Mouse (Mus musculus) neural tube, embryonic 13.5 days (tissue): ENCODE results near the gene Ces2a. TPM values are rescaled to one million over a fixed set of nuclear protein-coding genes. Genes with fewer than 3 reads are reported as not detected.

ENCODE experiments used
- ATAC-seq: fragments of 200-750 bp; cut with Nextera tagmentation; 2 replicates; pipeline ENCODE4 v1.8.0; 2017; ENCODE audit warnings: low read depth, mild to moderate bottlenecking, moderate TSS enrichment, moderate library complexity
- H3K27ac ChIP-seq: fragments of 300-500 bp; sonication (generic); replicated peaks from 2 replicates; pipeline ENCODE4 v1.5.1; 2015; ENCODE audit warnings: moderate library complexity, mild to moderate bottlenecking, inconsistent platforms
- H3K27me3 ChIP-seq: fragments of 300-500 bp; sonication (generic); 2 replicates; pipeline ENCODE4 v1.6.1; 2015; ENCODE audit warnings: mild to moderate bottlenecking, inconsistent platforms
- H3K36me3 ChIP-seq: fragments of 300-500 bp; sonication (generic); 2 replicates; pipeline ENCODE4 v1.6.1; 2015; ENCODE audit warnings: mild to moderate bottlenecking, inconsistent platforms
- H3K4me1 ChIP-seq: fragments of 300-500 bp; sonication (generic); replicated peaks from 2 replicates; pipeline ENCODE4 v1.6.1; 2015; ENCODE audit warnings: inconsistent platforms
- H3K4me2 ChIP-seq: fragments of 300-500 bp; sonication (generic); 2 replicates; pipeline ENCODE4 v1.6.1; 2015; ENCODE audit warnings: inconsistent platforms, mild to moderate bottlenecking, moderate library complexity
- H3K4me3 ChIP-seq: fragments of 300-500 bp; sonication (generic); 2 replicates; pipeline ENCODE4 v1.5.1; 2015; ENCODE audit warnings: mild to moderate bottlenecking, inconsistent platforms
- H3K9ac ChIP-seq: fragments of 300-500 bp; sonication (generic); 2 replicates; pipeline ENCODE4 v1.6.1; 2015; ENCODE audit warnings: moderate library complexity, mild to moderate bottlenecking, inconsistent platforms
- H3K9me3 ChIP-seq: fragments of 300-500 bp; sonication (generic); 2 replicates; pipeline ENCODE4 v1.6.1; 2016; ENCODE audit warnings: inconsistent platforms
- WGBS: fragments of 180-500 bp; shearing (Covaris S2); methylation state at CpG from one replicate; pipeline ENCODE4 v1.1.7; 2015; 5-methylcytosine and 5-hydroxymethylcytosine counted together
- microRNA-seq: library from miRNA; unstranded; fragments of <30 nt; microRNA quantifications from one replicate; pipeline ENCODE4, GENCODE M21; 2016
- polyA plus RNA-seq: library from polyadenylated mRNA; unstranded; fragments of >200 nt; fragmentation: Nextera tagmentation; extraction: Ambion mirVana; gene quantifications from 2 replicates; pipeline ENCODE4 v1.2.1, GENCODE M21; 2015

Gene Ces2a
- polyA plus RNA-seq, 1 experiment from 2014 or later: not detected

- no peak overlapping the region for H3K4me2 ChIP-seq
- no peaks in the 10 kb centered on the region for H3K9me3 ChIP-seq
- ATAC-seq: no peak
- H3K27ac ChIP-seq: no peak overlapping the region
- no peak overlapping the region for H3K9ac ChIP-seq
- WGBS: 70% methylated on average over 4 of the region's 4 CpGs
- no peak overlapping the region for H3K4me3 ChIP-seq
- no peaks in the 10 kb centered on the region for H3K4me1 ChIP-seq
- no peaks in the 10 kb centered on the region for H3K27me3 ChIP-seq
- H3K36me3 ChIP-seq: no peaks in the 10 kb centered on the region
Measured at GRCm38 (mm10) chr8:104766485-104766884, 32.7 kb downstream of the Ces2a start.

GRCm38 (mm10) chr8:104770365-104770764 lies 36.6 kb downstream of the Ces2a start:
- ATAC-seq: no peak
- H3K27ac ChIP-seq: no peak overlapping the region
- no peaks in the 10 kb centered on the region for H3K9me3 ChIP-seq
- H3K4me3 ChIP-seq: no peak overlapping the region
- no peak overlapping the region for H3K4me2 ChIP-seq
- H3K36me3 ChIP-seq: no peaks in the 10 kb centered on the region
- 96% methylated on average over 3 of the region's 3 CpGs for WGBS
- no peaks in the 10 kb centered on the region for H3K27me3 ChIP-seq
- H3K9ac ChIP-seq: no peak overlapping the region
- no peaks in the 10 kb centered on the region for H3K4me1 ChIP-seq

DNA sequence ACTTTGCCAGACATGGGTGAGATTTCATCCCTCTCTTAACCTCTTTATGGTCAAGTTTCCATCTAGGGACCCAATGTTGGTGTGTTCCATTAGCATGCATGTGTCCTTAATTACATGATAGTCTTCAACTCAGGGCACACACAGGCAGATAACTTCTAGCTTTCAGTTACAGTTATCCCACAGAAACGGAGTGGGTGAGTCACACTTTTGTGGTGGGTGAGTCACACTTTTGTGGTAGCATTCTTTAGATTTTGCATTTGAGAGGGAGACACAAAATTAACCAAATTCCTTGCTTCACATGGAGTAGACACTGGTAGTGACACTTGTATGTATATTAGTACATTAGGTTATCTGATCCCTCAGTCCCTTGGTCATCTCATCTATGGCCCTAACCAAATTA lies 53.2 kb downstream of the Ces2a start:
- no peak overlapping the region for H3K4me3 ChIP-seq
- no peak for ATAC-seq
- no peak overlapping the region for H3K4me2 ChIP-seq
- H3K36me3 ChIP-seq: no peaks in the 10 kb centered on the region
- H3K27me3 ChIP-seq: no peaks in the 10 kb centered on the region
- no peaks in the 10 kb centered on the region for H3K4me1 ChIP-seq
- WGBS: 68% methylated on average over 1 of the region's 1 CpGs
- H3K27ac ChIP-seq: no peak overlapping the region
- H3K9me3 ChIP-seq: no peaks in the 10 kb centered on the region
- no peak overlapping the region for H3K9ac ChIP-seq

DNA sequence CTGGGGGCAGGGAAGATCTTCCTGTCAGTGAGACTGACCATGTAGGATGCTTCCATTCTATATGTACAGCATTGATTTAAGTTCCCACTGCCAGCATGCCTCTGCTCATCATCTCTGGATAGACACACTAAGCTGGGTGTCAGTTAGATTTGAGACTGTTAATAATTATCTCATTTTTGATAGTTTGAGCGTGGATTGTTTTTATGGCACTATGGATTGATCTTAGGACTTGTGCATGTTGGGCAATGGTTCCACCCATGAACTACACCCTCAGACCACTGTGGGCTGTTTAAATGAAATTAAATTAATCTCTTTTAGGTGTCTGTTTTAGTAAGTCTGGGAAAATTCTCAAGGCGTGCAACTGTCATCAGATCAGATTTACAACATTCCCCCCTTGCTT lies 55.1 kb downstream of the Ces2a start:
- H3K27ac ChIP-seq: no peak overlapping the region
- no peaks in the 10 kb centered on the region for H3K27me3 ChIP-seq
- no peak for ATAC-seq
- H3K4me1 ChIP-seq: no peaks in the 10 kb centered on the region
- WGBS: 89% methylated on average over 2 of the region's 2 CpGs
- no peaks in the 10 kb centered on the region for H3K9me3 ChIP-seq
- no peak overlapping the region for H3K4me2 ChIP-seq
- no peak overlapping the region for H3K4me3 ChIP-seq
- no peaks in the 10 kb centered on the region for H3K36me3 ChIP-seq
- no peak overlapping the region for H3K9ac ChIP-seq

DNA sequence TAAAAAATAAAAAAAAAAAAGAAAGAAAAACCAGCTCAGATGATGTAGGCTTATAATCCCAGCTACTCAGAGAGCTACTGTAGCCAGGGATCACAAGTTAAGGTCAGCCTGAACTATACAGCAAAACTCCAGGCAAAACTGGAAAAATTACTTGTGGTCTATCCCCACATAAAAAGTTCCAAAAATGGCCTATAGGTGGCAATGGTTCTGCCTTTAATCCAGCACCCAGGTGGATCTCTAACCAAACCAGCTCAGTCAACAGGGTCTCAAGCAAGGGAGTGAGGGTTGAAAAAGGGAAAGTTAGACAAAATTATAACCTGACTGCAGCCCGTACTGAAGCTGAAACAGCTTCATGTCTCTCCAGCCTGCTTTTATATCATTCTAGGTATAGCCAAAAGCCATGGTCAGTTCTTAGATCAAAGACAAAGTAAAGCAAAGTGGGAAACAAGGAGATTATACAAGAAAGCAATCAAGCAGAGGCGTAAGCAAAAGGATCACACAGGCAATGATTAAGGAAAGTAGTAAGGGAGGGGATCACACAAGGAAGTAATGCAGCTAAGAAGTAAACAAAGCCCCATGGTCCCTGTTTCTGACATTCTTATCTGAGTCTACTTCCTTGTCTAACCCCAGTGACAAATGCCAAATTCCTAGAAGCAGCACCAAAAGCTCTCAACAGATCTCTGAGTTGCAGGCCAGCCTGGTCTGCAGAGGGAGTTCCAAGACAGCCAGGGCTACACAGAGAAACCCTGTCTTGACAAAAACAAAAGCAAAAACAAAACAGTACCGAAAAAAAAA lies 56.3 kb downstream of the Ces2a start:
- 69% methylated on average over 3 of the region's 3 CpGs for WGBS

More for the DNA sequence above, 56.3 kb downstream of the Ces2a start:
- Histone ChIP-seq H3K4me2 (no peak overlapping the region), H3K27ac (no peak overlapping the region), H3K9ac (no peak overlapping the region), H3K4me1 (no peaks in the 10 kb centered on the region), H3K27me3 (no peaks in the 10 kb centered on the region), H3K4me3 (no peak overlapping the region), H3K9me3 (no peaks in the 10 kb centered on the region), H3K36me3 (no peaks in the 10 kb centered on the region)
- ATAC-seq: no peak

Small RNAs within 50 kb of the gene (microRNA-seq; reads per million reads assigned to microRNA genes)
- gene Gm44328: not detected

Other genes starting within 250 kb of the Ces2a start
- gene Terb1, start 224.1 kb upstream of the Ces2a start, polyA plus RNA-seq: 0.18 and 0.21 TPM in 2 replicates
- gene Nae1, start 199.4 kb upstream of the Ces2a start, polyA plus RNA-seq: 108 and 113 TPM in 2 replicates
- gene Car7, start 199.3 kb upstream of the Ces2a start, polyA plus RNA-seq: 2.2 and 2.3 TPM in 2 replicates
- gene Pdp2, start 142.6 kb upstream of the Ces2a start, polyA plus RNA-seq: 17.9 and 19.7 TPM in 2 replicates
- 0.29 and 0.45 TPM in 2 replicates for gene Cdh16, start 109.6 kb upstream of the Ces2a start, polyA plus RNA-seq
- gene Rrad, start 102.7 kb upstream of the Ces2a start, polyA plus RNA-seq: 3.7 and 4.9 TPM in 2 replicates
- 131 and 143 TPM in 2 replicates for gene Ciao2b, start 92.0 kb upstream of the Ces2a start, polyA plus RNA-seq
- gene Ces2b, start 97.6 kb downstream of the Ces2a start, polyA plus RNA-seq: 0.13 and 0.15 TPM in 2 replicates
- gene Ces2c, start 113.1 kb downstream of the Ces2a start, polyA plus RNA-seq: not detected in 2 replicates
- not detected in 2 replicates for gene Ces2e, start 192.3 kb downstream of the Ces2a start, polyA plus RNA-seq
- not detected in 2 replicates for gene Ces2f, start 213.4 kb downstream of the Ces2a start, polyA plus RNA-seq
- gene Ces2g, start 227.7 kb downstream of the Ces2a start, polyA plus RNA-seq: not detected in 2 replicates